Mouse (Mus musculus): Measurements from ENCODE around the gene Lrrc4b. TPM values are rescaled to one million over a fixed set of nuclear protein-coding genes. Genes with fewer than 3 reads are reported as not detected.
A peak's percentile ranks its signal among the peaks of the same experiment; 100 is the strongest.

The Lrrc4b gene
- 0.36 and 0.44 TPM in 2 replicates for polyA plus RNA-seq (2015; fragmentation: Nextera tagmentation; extraction: Ambion mirVana)

GRCm38 (mm10) chr7:44428968-44429521, at the start of gene Lrrc4b:
Gene Lrrc4b, plus strand, starts transcription at chr7:44429018.
- peak within 1 kb of the TSS; percentile 50 for H3K4me3 ChIP-seq (replicated peaks)
- 1% methylated on average over 44 of the region's 69 CpGs for WGBS
- H3K4me2 ChIP-seq: peak within 1 kb of the TSS; percentile 79
- no peaks in the 10 kb centered on the region for H3K9me3 ChIP-seq (replicated peaks)
- H3K36me3 ChIP-seq: no peaks in the 10 kb centered on the region
- H3K27me3 ChIP-seq: peaks cover 76% of the 10 kb centered on the region
- H3K4me1 ChIP-seq: peaks cover 21% of the 10 kb centered on the region
- 0 out of 2 replicates have a peak, but pooled peaks have one; percentile 26 for ATAC-seq (replicated peaks; ENCODE audit: low FRiP score)
- H3K27ac ChIP-seq: no peak within 1 kb of the TSS
- peak within 1 kb of the TSS; percentile 37; the same call in 1 of the 2 replicates for H3K9ac ChIP-seq

GRCm38 (mm10) chr7:44382541-44382940, 46.3 kb upstream of the Lrrc4b start:
- H3K9ac ChIP-seq: no peak overlapping the region
- H3K9me3 ChIP-seq (replicated peaks): no peaks in the 10 kb centered on the region
- ATAC-seq (replicated peaks; ENCODE audit: low FRiP score): no peak
- H3K4me2 ChIP-seq: no peak overlapping the region
- H3K36me3 ChIP-seq: no peaks in the 10 kb centered on the region
- H3K4me3 ChIP-seq (replicated peaks): no peak overlapping the region
- H3K4me1 ChIP-seq: peaks cover 12% of the 10 kb centered on the region; the same call in 1 of the 2 replicates
- H3K27ac ChIP-seq: no peak overlapping the region
- H3K27me3 ChIP-seq: peaks cover 50% of the 10 kb centered on the region
- 77% methylated on average over 12 of the region's 12 CpGs for WGBS

- Histone ChIP-seq H3K9me3 (replicated peaks) (no peaks in the 10 kb centered on the region), H3K27me3 (peaks cover 56% of the 10 kb centered on the region), H3K4me3 (replicated peaks) (peak within 1 kb of the TSS; percentile 55), H3K4me2 (peak within 1 kb of the TSS; percentile 93), H3K4me1 (peaks cover 9% of the 10 kb centered on the region; the same call in 1 of the 2 replicates), H3K27ac (no peak within 1 kb of the TSS), H3K9ac (peak within 1 kb of the TSS; percentile 39), H3K36me3 (no peaks in the 10 kb centered on the region)
- ATAC-seq (replicated peaks; ENCODE audit: low FRiP score): peak; percentile 85
- 0% methylated on average over 20 of the region's 33 CpGs for WGBS
Observed at GRCm38 (mm10) chr7:44383980-44384715, 44.7 kb upstream of the Lrrc4b start, which contains the start of gene Syt3. Gene Syt3, plus strand, starts transcription at chr7:44384102.

DNA sequence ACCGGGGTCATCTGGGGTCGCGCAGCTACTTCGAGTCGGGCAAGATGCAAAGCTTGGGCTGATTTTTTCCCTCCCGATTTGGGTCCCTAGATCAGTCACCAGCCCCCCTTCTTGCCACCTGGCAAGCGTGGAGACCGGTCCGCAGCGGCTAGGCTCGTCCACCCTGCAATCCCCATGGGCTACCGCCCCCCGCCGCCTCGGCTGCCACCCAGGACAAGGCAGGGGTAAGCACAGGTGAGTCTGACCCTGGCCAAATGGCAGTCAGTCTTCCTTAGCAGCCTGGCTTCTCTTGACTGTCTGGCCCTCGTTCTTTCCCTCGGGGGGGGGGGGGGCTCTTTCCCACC, 44.1 kb upstream of the Lrrc4b start:
- no peak overlapping the region for H3K27ac ChIP-seq
- WGBS: 0% methylated on average over 17 of the region's 17 CpGs
- H3K4me3 ChIP-seq (replicated peaks): peak overlapping the region; percentile 55
- peak; percentile 69 for ATAC-seq (replicated peaks; ENCODE audit: low FRiP score)
- peaks cover 9% of the 10 kb centered on the region; the same call in 1 of the 2 replicates for H3K4me1 ChIP-seq
- no peaks in the 10 kb centered on the region for H3K9me3 ChIP-seq (replicated peaks)
- H3K9ac ChIP-seq: peak overlapping the region; percentile 25; the same call in 1 of the 2 replicates
- no peaks in the 10 kb centered on the region for H3K36me3 ChIP-seq
- H3K4me2 ChIP-seq: peak overlapping the region; percentile 93
- H3K27me3 ChIP-seq: peaks cover 53% of the 10 kb centered on the region

DNA sequence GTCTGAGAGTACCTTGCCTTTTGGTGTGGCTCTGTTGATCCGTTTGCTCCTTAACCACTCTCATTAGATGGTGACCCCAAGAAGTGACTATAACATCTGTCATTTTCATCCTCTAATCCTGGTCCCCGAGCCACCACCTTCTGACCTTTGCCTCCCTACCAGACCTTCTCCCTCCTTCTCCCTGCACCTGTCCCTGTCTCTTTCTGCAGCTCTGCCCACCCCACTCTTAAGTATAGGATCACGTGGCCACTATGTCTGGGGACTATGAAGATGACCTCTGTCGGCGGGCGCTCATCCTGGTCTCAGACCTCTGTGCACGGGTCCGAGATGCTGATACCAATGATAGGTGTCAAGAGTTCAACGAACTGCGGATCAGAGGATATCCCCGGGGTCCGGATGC, 43.1 kb upstream of the Lrrc4b start, which contains the start of gene 1700008O03Rik:
Gene 1700008O03Rik, minus strand, starts transcription at position 101 of the 400 bp plus-strand sequence.
- 76% methylated on average over 12 of the region's 12 CpGs for WGBS
- Histone ChIP-seq H3K36me3 (no peaks in the 10 kb centered on the region), H3K4me2 (peak within 1 kb of the TSS; percentile 93), H3K9ac (peak within 1 kb of the TSS; percentile 25; the same call in 1 of the 2 replicates), H3K4me3 (replicated peaks) (peak within 1 kb of the TSS; percentile 55), H3K27me3 (peaks cover 53% of the 10 kb centered on the region), H3K27ac (no peak within 1 kb of the TSS), H3K4me1 (peaks cover 9% of the 10 kb centered on the region; the same call in 1 of the 2 replicates), H3K9me3 (replicated peaks) (no peaks in the 10 kb centered on the region)
- ATAC-seq (replicated peaks; ENCODE audit: low FRiP score): no peak

DNA sequence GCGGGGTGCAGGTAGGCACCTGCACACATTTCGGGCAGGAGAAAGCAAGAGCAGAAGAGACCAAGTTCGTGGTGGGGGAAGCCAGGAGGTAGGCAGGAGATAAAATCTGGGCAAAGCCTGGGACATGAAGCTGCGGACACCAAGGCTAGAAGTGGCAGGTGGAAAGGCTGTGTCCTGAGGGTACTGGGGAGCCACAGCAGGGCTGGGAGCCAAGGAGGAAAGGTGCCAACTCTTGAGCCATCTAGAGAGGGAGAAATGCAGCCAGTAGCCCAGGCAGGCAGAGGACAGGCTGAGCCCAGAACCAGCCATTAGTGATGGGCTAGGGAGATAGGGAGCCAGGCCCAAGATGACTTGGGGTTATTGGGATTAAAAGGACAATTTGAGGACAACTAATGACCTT, 37.0 kb upstream of the Lrrc4b start:
- Histone ChIP-seq H3K36me3 (no peaks in the 10 kb centered on the region), H3K9ac (no peak overlapping the region), H3K4me1 (no peaks in the 10 kb centered on the region), H3K4me2 (no peak overlapping the region), H3K9me3 (replicated peaks) (no peaks in the 10 kb centered on the region), H3K4me3 (replicated peaks) (no peak overlapping the region), H3K27ac (no peak overlapping the region), H3K27me3 (peaks cover 14% of the 10 kb centered on the region)
- ATAC-seq (replicated peaks; ENCODE audit: low FRiP score): no peak
- WGBS: 81% methylated on average over 4 of the region's 4 CpGs

GRCm38 (mm10) chr7:44392341-44392740, 36.5 kb upstream of the Lrrc4b start:
- Histone ChIP-seq H3K4me3 (replicated peaks) (no peak overlapping the region), H3K4me2 (no peak overlapping the region), H3K27me3 (peaks cover 9% of the 10 kb centered on the region), H3K9me3 (replicated peaks) (no peaks in the 10 kb centered on the region), H3K9ac (no peak overlapping the region), H3K27ac (no peak overlapping the region), H3K4me1 (no peaks in the 10 kb centered on the region), H3K36me3 (no peaks in the 10 kb centered on the region)
- 82% methylated on average over 14 of the region's 14 CpGs for WGBS
- no peak for ATAC-seq (replicated peaks; ENCODE audit: low FRiP score)

- H3K9ac ChIP-seq: no peak overlapping the region
- H3K4me3 ChIP-seq (replicated peaks): no peak overlapping the region
- ATAC-seq (replicated peaks; ENCODE audit: low FRiP score): no peak
- no peaks in the 10 kb centered on the region for H3K4me1 ChIP-seq
- H3K36me3 ChIP-seq: no peaks in the 10 kb centered on the region
- no peaks in the 10 kb centered on the region for H3K9me3 ChIP-seq (replicated peaks)
- H3K27me3 ChIP-seq: no peaks in the 10 kb centered on the region
- H3K27ac ChIP-seq: no peak overlapping the region
- 89% methylated on average over 17 of the region's 17 CpGs for WGBS
- no peak overlapping the region for H3K4me2 ChIP-seq
Observed at GRCm38 (mm10) chr7:44393284-44393683, 35.5 kb upstream of the Lrrc4b start.

GRCm38 (mm10) chr7:44398570-44398969, 30.2 kb upstream of the Lrrc4b start:
- no peaks in the 10 kb centered on the region for H3K4me1 ChIP-seq
- H3K9me3 ChIP-seq (replicated peaks): no peaks in the 10 kb centered on the region
- peaks cover 14% of the 10 kb centered on the region for H3K27me3 ChIP-seq
- ATAC-seq (replicated peaks; ENCODE audit: low FRiP score): peak; percentile 79
- no peak overlapping the region for H3K4me2 ChIP-seq
- no peak overlapping the region for H3K9ac ChIP-seq
- no peak overlapping the region for H3K4me3 ChIP-seq (replicated peaks)
- H3K36me3 ChIP-seq: no peaks in the 10 kb centered on the region
- 10% methylated on average over 3 of the region's 3 CpGs for WGBS
- no peak overlapping the region for H3K27ac ChIP-seq

DNA sequence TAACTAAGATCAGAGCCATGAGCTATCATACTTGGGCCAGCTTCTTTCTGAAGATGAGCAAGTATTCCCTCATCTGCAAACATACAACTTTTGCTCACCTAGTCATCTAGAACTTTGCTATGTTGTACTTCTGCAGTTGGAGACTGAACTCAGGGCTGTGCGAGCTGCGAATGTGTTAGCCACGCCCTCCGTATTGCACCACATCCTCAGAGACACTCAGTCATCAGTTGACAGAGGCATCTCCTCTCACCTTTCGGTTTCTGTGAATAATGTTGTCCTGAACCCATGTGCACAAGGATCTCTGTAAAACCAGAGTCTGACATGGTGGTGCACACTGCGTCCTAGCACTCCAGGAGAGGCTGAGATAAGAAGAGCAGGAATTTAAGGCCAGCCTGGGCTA, 27.1 kb upstream of the Lrrc4b start:
- H3K36me3 ChIP-seq: no peaks in the 10 kb centered on the region
- H3K4me1 ChIP-seq: peaks cover 3% of the 10 kb centered on the region; the same call in 1 of the 2 replicates
- no peak overlapping the region for H3K9ac ChIP-seq
- no peak overlapping the region for H3K27ac ChIP-seq
- H3K4me2 ChIP-seq: no peak overlapping the region
- WGBS: 81% methylated on average over 6 of the region's 6 CpGs
- H3K4me3 ChIP-seq (replicated peaks): no peak overlapping the region
- H3K27me3 ChIP-seq: peaks cover 21% of the 10 kb centered on the region
- no peaks in the 10 kb centered on the region for H3K9me3 ChIP-seq (replicated peaks)
- ATAC-seq (replicated peaks; ENCODE audit: low FRiP score): no peak

DNA sequence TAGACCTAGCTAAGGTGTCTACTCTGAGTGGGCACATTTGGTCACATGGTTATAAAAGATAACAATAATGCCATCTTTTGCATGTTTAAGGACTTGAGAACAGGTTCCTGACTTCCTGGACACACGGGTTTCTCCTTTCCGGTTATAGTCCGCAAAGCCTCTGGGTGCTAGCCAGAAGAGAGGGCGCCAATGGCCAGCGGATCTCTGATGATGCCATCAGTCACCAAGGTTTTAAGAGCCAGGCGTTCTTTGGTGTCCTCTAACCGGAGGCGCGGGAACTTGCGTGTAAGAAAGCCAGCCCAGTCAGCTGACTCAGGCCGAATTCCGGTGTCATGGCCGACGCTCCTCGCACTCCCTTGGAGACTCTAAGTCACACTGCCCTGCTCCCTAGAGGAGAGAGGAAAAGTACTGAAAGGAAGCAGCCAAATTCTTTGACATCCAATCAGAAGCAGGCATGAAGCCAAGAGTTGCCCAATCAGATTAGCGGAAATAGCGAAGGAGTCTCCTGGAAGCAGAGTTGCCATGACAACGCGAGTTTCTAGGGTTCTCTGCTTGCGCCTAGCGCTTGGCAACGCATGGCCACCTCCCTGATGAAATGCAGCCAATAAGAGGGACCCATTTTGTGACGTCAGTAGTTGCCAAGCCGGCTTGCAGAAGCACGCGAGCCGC, 23.3 kb upstream of the Lrrc4b start:
- Histone ChIP-seq H3K4me1 (peaks cover 3% of the 10 kb centered on the region; the same call in 1 of the 2 replicates), H3K4me3 (replicated peaks) (peak overlapping the region; percentile 42), H3K27ac (peak overlapping the region; percentile 74), H3K36me3 (no peaks in the 10 kb centered on the region), H3K27me3 (peaks cover 20% of the 10 kb centered on the region), H3K9me3 (replicated peaks) (no peaks in the 10 kb centered on the region), H3K4me2 (peak overlapping the region; percentile 64), H3K9ac (no peak overlapping the region)
- WGBS: 2% methylated on average over 27 of the region's 27 CpGs
- peak; percentile 96 for ATAC-seq (replicated peaks; ENCODE audit: low FRiP score)

DNA sequence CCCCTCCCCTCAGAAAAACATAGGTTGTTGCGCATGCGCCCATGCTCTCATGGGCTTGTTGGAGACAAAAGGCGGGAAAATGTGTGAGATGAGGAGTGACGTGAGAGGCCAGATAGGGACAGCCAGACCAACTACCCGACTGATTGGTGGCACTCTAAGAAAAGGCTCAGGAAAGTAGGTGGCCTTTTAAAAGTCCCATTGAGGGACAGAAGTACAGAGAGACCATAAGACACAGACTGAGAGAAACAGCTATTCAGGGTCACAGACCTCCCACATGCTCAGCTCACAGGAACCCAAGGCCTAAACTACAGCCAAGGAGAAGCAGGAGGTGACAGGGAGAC, 22.8 kb upstream of the Lrrc4b start:
- Histone ChIP-seq H3K9ac (no peak overlapping the region), H3K27ac (no peak overlapping the region), H3K4me3 (replicated peaks) (no peak overlapping the region), H3K27me3 (peaks cover 20% of the 10 kb centered on the region), H3K4me2 (peak overlapping the region; percentile 64), H3K36me3 (no peaks in the 10 kb centered on the region), H3K9me3 (replicated peaks) (no peaks in the 10 kb centered on the region), H3K4me1 (peaks cover 3% of the 10 kb centered on the region; the same call in 1 of the 2 replicates)
- ATAC-seq (replicated peaks; ENCODE audit: low FRiP score): no peak; the same call in 1 of the 2 replicates
- 1% methylated on average over 5 of the region's 5 CpGs for WGBS
